Mouse (Mus musculus) stomach, postnatal 0 days (tissue): Measurements from ENCODE around the gene Trim47.
"Not testable (repeated sequence)": the region's sequence is repeated elsewhere in the genome, so short reads cannot be mapped to it uniquely, and the experiment has no call there.

Experiments used
- CTCF ChIP-seq: IDR thresholded peaks from 2 replicates; pipeline ENCODE4 v1.5.1; 2016; ENCODE audit warnings: antibody characterized with exemption, low read depth, mild to moderate bottlenecking, moderate library complexity
- EP300 ChIP-seq: optimal IDR thresholded peaks from 2 replicates; pipeline ENCODE3; 2016; ENCODE audit warnings: antibody characterized with exemption

DNA sequence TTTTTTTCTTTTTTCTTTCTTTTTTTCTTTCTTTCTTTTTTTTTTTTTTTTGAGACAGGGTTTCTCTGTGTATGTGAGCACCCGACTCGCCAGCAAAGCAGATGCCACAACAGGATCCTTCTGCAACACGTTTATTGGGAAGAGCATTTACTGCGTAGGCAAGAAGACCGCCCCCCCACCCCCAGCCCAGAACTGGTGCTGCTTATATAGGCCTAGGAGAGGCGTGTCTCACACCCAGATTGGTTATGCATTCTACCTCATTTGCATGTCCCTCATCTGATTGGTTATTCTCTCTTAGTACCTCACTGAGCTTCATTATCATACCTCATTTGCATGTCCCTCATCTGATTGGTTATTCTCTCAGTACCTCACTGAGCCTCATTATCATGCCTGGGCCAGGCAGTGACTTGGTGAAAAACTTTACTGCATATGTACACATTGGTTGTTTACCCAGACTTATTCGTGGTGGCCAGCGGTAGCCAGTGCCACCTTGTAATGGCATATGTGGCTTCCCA is 5.2 kb downstream of the Trim47 start:
- not testable (repeated sequence) for TF ChIP-seq CTCF, EP300
